Mouse (Mus musculus) bone marrow, adult 2 months (tissue): ENCODE measurements around the gene Taok1.

Source experiments
- CTCF ChIP-seq: fragments of 200-500 bp; IDR thresholded peaks from 2 replicates; pipeline ENCODE4 v1.5.1; 2011; ENCODE audit warnings: low read length, control low read depth; ENCODE audit not compliant: control insufficient read depth, insufficient read depth
- POLR2A ChIP-seq: fragments of 200-500 bp; IDR thresholded peaks from 2 replicates; pipeline ENCODE4 v1.6.1; 2011; ENCODE audit warnings: low read depth, mild to moderate bottlenecking, control low read depth, low read length, borderline replicate concordance; ENCODE audit not compliant: control insufficient read depth

- TF ChIP-seq POLR2A (no peak), CTCF (no peak)
These were observed 41.3 kb upstream of the Taok1 start for GRCm38 (mm10) chr11:77648878-77649277.
